In genomic region chr16:96081331-96081730, GRCm38 (mm10) we compare ENCODE assay signal across 9 mouse cellular contexts. TPM values are rescaled to one million over a fixed set of nuclear protein-coding genes. Genes with fewer than 3 reads are reported as not detected.
DNase-seq lines count a peak whose midpoint lies in the region; ATAC-seq and TF ChIP-seq lines count a peak whose summit lies in the region.
"Had no signal": no experiment of that assay in that cellular context is flagged by ENCODE, and none has a peak within 500 bp of the region (broad histone marks: within the 10 kb centered on the region; RNA-seq: fewer than 3 reads in every experiment).

No protein-coding gene starts in this region.

- H3K9ac ChIP-seq in heart, embryonic 11.5 days (ENCODE audit: low read depth, low read length) = peak overlapping the region; percentile 89
- peak overlapping the region; percentile 91 for H3K9ac ChIP-seq in kidney, embryonic 15.5 days
- H3K9ac ChIP-seq in limb, embryonic 15.5 days = peak overlapping the region; percentile 95

- H3K4me2 ChIP-seq in heart, embryonic 11.5 days = peak overlapping the region; percentile 84
- H3K4me2 ChIP-seq in kidney, embryonic 15.5 days = peak overlapping the region; percentile 72
- H3K4me2 ChIP-seq in limb, embryonic 15.5 days = peak overlapping the region; percentile 63

- peak; percentile 90 for DNase-seq in CD4-positive, CD25-positive, alpha-beta regulatory T cell, adult 2 months (ENCODE audit: low read depth, low spot score)
- peak; percentile 95 for DNase-seq in brain, embryonic 14.5 days (ENCODE audit: low read depth)
- DNase-seq in splenic B cell, adult 2 months (ENCODE audit: low read depth, low spot score) = peak; percentile 89

- TF ChIP-seq CTCF in brain, embryonic 14.5 days (IDR thresholded peaks at IDR 0.05; ENCODE audit: borderline replicate concordance, extremely low read depth, insufficient read depth, insufficient read length) = no peak

- ATAC-seq in erythroblast, adult 5-6 weeks (replicated peaks; ENCODE audit: low FRiP score, poor library complexity, severe bottlenecking) = peak; percentile 86
- ATAC-seq in heart, embryonic 11.5 days (replicated peaks; ENCODE audit: insufficient number of reproducible peaks, low FRiP score, low TSS enrichment) = peak; percentile 85
- ATAC-seq in kidney, embryonic 15.5 days (replicated peaks; ENCODE audit: low FRiP score) = peak; percentile 85
- ATAC-seq in limb, embryonic 15.5 days (ENCODE audit: insufficient number of reproducible peaks, low FRiP score, low TSS enrichment, low read depth) = peak; percentile 87
- ATAC-seq in monocyte, adult 5-6 weeks (replicated peaks; ENCODE audit: insufficient number of reproducible peaks, low FRiP score, low TSS enrichment, poor library complexity, severe bottlenecking) = peak; percentile 60

- H3K9me3 ChIP-seq in heart, embryonic 11.5 days (replicated peaks; ENCODE audit: control insufficient read depth, low read length) = no peaks in the 10 kb centered on the region
- no peaks in the 10 kb centered on the region for H3K9me3 ChIP-seq in kidney, embryonic 15.5 days (replicated peaks)
- H3K9me3 ChIP-seq in limb, embryonic 15.5 days = no peaks in the 10 kb centered on the region

- H3K4me3 ChIP-seq in heart, embryonic 11.5 days (ENCODE audit: low read depth, low read length) = peak overlapping the region; percentile 67
- H3K4me3 ChIP-seq in kidney, embryonic 15.5 days (replicated peaks) = peak overlapping the region; percentile 100
- H3K4me3 ChIP-seq in limb, embryonic 15.5 days = peak overlapping the region; percentile 99

- peak overlapping the region; percentile 97 for H3K27ac ChIP-seq in heart, embryonic 11.5 days (ENCODE audit: low read depth, low read length)
- peak overlapping the region; percentile 98 for H3K27ac ChIP-seq in kidney, embryonic 15.5 days
- peak overlapping the region; percentile 98 for H3K27ac ChIP-seq in limb, embryonic 15.5 days
- H3K27ac ChIP-seq: macrophage had no signal

- H3K4me1 ChIP-seq in heart, embryonic 11.5 days (ENCODE audit: control insufficient read depth, insufficient read depth, low read length) = peaks cover 18% of the 10 kb centered on the region
- H3K4me1 ChIP-seq in kidney, embryonic 15.5 days = peaks cover 21% of the 10 kb centered on the region
- peaks cover 17% of the 10 kb centered on the region for H3K4me1 ChIP-seq in limb, embryonic 15.5 days

- H3K27me3 ChIP-seq in heart, embryonic 11.5 days (ENCODE audit: control insufficient read depth, insufficient read depth, low read length) = no peaks in the 10 kb centered on the region
- no peaks in the 10 kb centered on the region for H3K27me3 ChIP-seq in kidney, embryonic 15.5 days
- no peaks in the 10 kb centered on the region for H3K27me3 ChIP-seq in limb, embryonic 15.5 days
- H3K27me3 ChIP-seq in splenic B cell, adult 2 months (ENCODE audit: control insufficient read depth, insufficient read depth, low read length, poor library complexity, severe bottlenecking) = no peaks in the 10 kb centered on the region

- H3K36me3 ChIP-seq in heart, embryonic 11.5 days (ENCODE audit: control insufficient read depth, insufficient read depth, low read length) = peaks cover 13% of the 10 kb centered on the region
- peaks cover 47% of the 10 kb centered on the region for H3K36me3 ChIP-seq in kidney, embryonic 15.5 days
- peaks cover 34% of the 10 kb centered on the region for H3K36me3 ChIP-seq in limb, embryonic 15.5 days
- peaks cover 4% of the 10 kb centered on the region for H3K36me3 ChIP-seq in splenic B cell, adult 2 months (ENCODE audit: control insufficient read depth, insufficient read depth, low read length, poor library complexity, severe bottlenecking)

- under 1% methylated on average over 27 of the region's 28 CpGs for WGBS in heart, embryonic 11.5 days (ENCODE audit: insufficient replicate concordance)
- 1% methylated on average over 23 of the region's 28 CpGs for WGBS in kidney, embryonic 15.5 days
- WGBS in limb, embryonic 15.5 days = under 1% methylated on average over 28 of the region's 28 CpGs

- peak; percentile 52 for TF ChIP-seq POLR2A in brain, embryonic 14.5 days (IDR thresholded peaks at IDR 0.05; ENCODE audit: borderline replicate concordance, extremely low read depth, insufficient read depth, insufficient read length, poor library complexity, severe bottlenecking)

RNA-seq across cellular contexts. Expression of gene Brwd1, which starts 1.0 kb away (rescaled TPM):
- 173 and 181 TPM in 2 replicates for polyA plus RNA-seq in brain, embryonic 14.5 days (2012; rRNA removed)
- 10.4 and 10.6 TPM in 2 replicates for total RNA-seq in erythroblast, adult 5-6 weeks (2015; ENCODE audit: low replicate concordance)
- 9.3 and 11.8 TPM in 2 replicates for total RNA-seq in erythroblast, adult 5-6 weeks (2017; ENCODE audit: low replicate concordance)
- 93.8 and 97.7 TPM in 2 replicates for polyA plus RNA-seq in heart, embryonic 11.5 days (2014; fragmentation: Nextera tagmentation; extraction: Ambion mirVana)
- 81.0 and 85.5 TPM in 2 replicates for polyA plus RNA-seq in kidney, embryonic 15.5 days (2015; fragmentation: Nextera tagmentation; extraction: Ambion mirVana)
- 76.8 and 80.4 TPM in 2 replicates for polyA plus RNA-seq in limb, embryonic 15.5 days (2015; fragmentation: Nextera tagmentation; extraction: Ambion mirVana)
- total RNA-seq in monocyte, adult 5-6 weeks (2017) = 111 to 204 TPM (median 115 TPM) in 3 replicates

RNA-seq across cellular contexts. Expression of gene Hmgn1, which starts 46.2 kb away (rescaled TPM):
- 280 and 336 TPM in 2 replicates for polyA plus RNA-seq in brain, embryonic 14.5 days (2012; rRNA removed)
- 27.8 and 30.0 TPM in 2 replicates for total RNA-seq in erythroblast, adult 5-6 weeks (2015; ENCODE audit: low replicate concordance)
- 14.2 and 15.1 TPM in 2 replicates for total RNA-seq in erythroblast, adult 5-6 weeks (2017; ENCODE audit: low replicate concordance)
- 543 and 564 TPM in 2 replicates for polyA plus RNA-seq in heart, embryonic 11.5 days (2014; fragmentation: Nextera tagmentation; extraction: Ambion mirVana)
- 696 and 818 TPM in 2 replicates for polyA plus RNA-seq in kidney, embryonic 15.5 days (2015; fragmentation: Nextera tagmentation; extraction: Ambion mirVana)
- 553 and 582 TPM in 2 replicates for polyA plus RNA-seq in limb, embryonic 15.5 days (2015; fragmentation: Nextera tagmentation; extraction: Ambion mirVana)
- total RNA-seq in monocyte, adult 5-6 weeks (2017) = 39.7 to 60.5 TPM (median 49.6 TPM) in 3 replicates

Comparison
In these comparisons a context has a peak if more than half of its experiments do, and no peak if none do; other contexts are left out.
1. Peak in every context shown above with its lines: DNase-seq, ATAC-seq, H3K4me3 ChIP-seq and H3K27ac ChIP-seq.